1 mouse cellular context compared by ENCODE assay signal in genomic region chr19:5460465-5460911, GRCm38 (mm10).
TF ChIP-seq lines count a peak whose summit lies in the region.

Fibp (plus strand) TSS chr19:5460615.

TF ChIP-seq in CH12.LX, 34 proteins besides CTCF, POLR2A, EP300 and RAD21 (continued from another document):
- TF ChIP-seq UBTF (IDR thresholded peaks at IDR 0.05; ENCODE audit: low read depth, low read length) (peak; percentile 95), NRF1 (IDR thresholded peaks at IDR 0.05; ENCODE audit: low read depth, low read length) (0 out of 2 replicates have a peak, but pooled peaks have one; percentile 32), MAX (IDR thresholded peaks at IDR 0.05; ENCODE audit: low read length) (no peak), HCFC1 (IDR thresholded peaks at IDR 0.05; ENCODE audit: low read depth, low read length) (peak; percentile 92), MXI1 (IDR thresholded peaks at IDR 0.05; ENCODE audit: low read depth, low read length) (peak; percentile 75), USF2 (conservative IDR thresholded peaks at IDR 0.05; ENCODE audit: low read depth, low read length) (no peak), MYC (IDR thresholded peaks at IDR 0.05; ENCODE audit: low read depth, low read length) (no peak), PAX5 (IDR thresholded peaks at IDR 0.05; ENCODE audit: low read length) (no peak), MAZ (IDR thresholded peaks at IDR 0.05; ENCODE audit: low read depth, low read length) (no peak), POLR2AphosphoS2 (IDR thresholded peaks at IDR 0.05; ENCODE audit: low read depth, low read length) (peak; percentile 81; the same call in 1 of the 2 replicates), ETS1 (conservative IDR thresholded peaks at IDR 0.05; ENCODE audit: low read depth, low read length) (peak; percentile 29; the same call in 1 of the 2 replicates), MEF2A (IDR thresholded peaks at IDR 0.05; ENCODE audit: borderline replicate concordance, low read depth, low read length) (peak; percentile 60; the same call in 1 of the 2 replicates), ZNF384 (IDR thresholded peaks at IDR 0.05; ENCODE audit: low read depth, low read length) (no peak), GABPA (IDR thresholded peaks at IDR 0.05; ENCODE audit: insufficient replicate concordance, low read depth, low read length) (no peak; the same call in 1 of the 2 replicates), JUND (conservative IDR thresholded peaks at IDR 0.05; ENCODE audit: low read depth, low read length) (peak; percentile 48; the same call in 1 of the 2 replicates), E2F4 (IDR thresholded peaks at IDR 0.05; ENCODE audit: insufficient replicate concordance, low read depth, low read length) (no peak), ELF1 (IDR thresholded peaks at IDR 0.05; ENCODE audit: low read depth, low read length) (peak; percentile 93), CHD1 (IDR thresholded peaks at IDR 0.05; ENCODE audit: low read depth, low read length) (peak; percentile 51; the same call in 1 of the 2 replicates)
